Mouse (Mus musculus): ENCODE results near the gene Htr2c.

The Htr2c gene

GRCm38 (mm10) chrX:146962258-146962913, at the start of gene Htr2c:
Htr2c (plus strand) TSS chrX:146962513.
- DNase-seq (ENCODE audit: extremely low spot score), result no peak

- DNase-seq (ENCODE audit: extremely low spot score), result no peak
Measured at GRCm38 (mm10) chrX:146928251-146928650, 34.1 kb upstream of the Htr2c start.

DNA sequence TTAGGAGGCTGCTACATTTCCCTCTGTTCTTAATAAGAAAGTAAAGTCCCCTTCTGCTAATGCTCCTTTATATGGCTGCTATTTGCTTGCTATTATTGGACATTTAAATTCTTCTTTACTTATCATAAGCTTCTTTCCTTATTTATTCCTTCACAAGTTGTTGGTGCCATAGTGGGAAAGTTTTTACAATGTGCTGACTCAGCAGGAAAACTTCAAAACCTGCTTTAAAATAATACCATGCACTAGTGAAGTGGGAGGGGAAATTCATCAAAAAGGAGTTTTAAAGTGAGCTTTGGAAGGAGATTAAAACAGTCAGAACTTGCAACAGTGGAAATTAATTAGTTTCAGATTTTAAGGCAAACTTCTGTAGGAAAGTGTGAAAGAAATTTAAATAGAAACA, 26.0 kb upstream of the Htr2c start:
- DNase-seq (ENCODE audit: extremely low spot score), result no peak

- DNase-seq (ENCODE audit: extremely low spot score), result no peak
Measured at GRCm38 (mm10) chrX:146946216-146946886, 16.0 kb upstream of the Htr2c start.

- DNase-seq (ENCODE audit: extremely low spot score), result no peak
Measured at GRCm38 (mm10) chrX:146946996-146947395, 15.3 kb upstream of the Htr2c start.

GRCm38 (mm10) chrX:146958608-146959007, 3.7 kb upstream of the Htr2c start:
- DNase-seq (ENCODE audit: extremely low spot score), result no peak

GRCm38 (mm10) chrX:146959960-146960359, 2.4 kb upstream of the Htr2c start:
- DNase-seq (ENCODE audit: extremely low spot score), result no peak

- no peak for DNase-seq (ENCODE audit: extremely low spot score)
Measured at GRCm38 (mm10) chrX:146962914-146963547, 718 bp downstream of the Htr2c start.

GRCm38 (mm10) chrX:146979931-146980330, 17.6 kb downstream of the Htr2c start:
- no peak for DNase-seq (ENCODE audit: extremely low spot score)

DNA sequence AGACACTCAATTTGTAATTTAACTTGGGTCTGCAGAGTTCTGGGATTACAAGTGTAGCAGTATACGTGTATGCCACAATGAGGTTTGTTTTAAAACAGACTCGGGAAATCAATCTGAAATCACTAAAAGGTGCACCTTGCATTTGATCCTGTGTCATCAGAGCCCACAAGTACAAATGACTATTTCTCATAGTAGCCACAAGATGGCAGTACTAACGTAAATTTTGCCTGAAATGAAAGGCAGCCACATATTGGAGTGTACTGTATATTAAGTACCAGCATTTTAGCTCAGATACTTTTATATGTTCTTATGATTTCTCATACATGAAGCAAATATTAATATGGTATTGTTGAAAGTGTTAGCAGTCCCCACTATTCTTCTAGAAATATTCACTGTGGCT, 93.4 kb downstream of the Htr2c start:
- no peak for DNase-seq (ENCODE audit: extremely low spot score)

DNA sequence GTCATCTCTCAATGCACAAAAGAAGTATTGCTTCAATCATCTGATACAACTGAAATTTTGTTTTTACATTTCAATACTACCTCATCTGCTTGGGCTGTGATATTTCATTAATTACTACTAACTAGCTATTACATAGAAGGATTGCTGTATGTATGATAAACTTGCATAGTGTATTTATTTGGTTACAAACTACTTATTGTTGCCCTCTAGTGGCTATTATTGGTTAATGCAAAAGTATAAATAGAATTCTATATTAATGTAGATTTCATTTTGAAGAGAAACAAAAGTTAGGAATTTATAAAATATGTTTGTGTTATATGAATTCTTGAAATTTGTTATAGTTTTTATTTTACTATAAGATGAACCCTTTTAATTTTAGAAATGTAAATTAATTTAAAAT, 109.3 kb downstream of the Htr2c start:
- no peak for DNase-seq (ENCODE audit: extremely low spot score)

DNA sequence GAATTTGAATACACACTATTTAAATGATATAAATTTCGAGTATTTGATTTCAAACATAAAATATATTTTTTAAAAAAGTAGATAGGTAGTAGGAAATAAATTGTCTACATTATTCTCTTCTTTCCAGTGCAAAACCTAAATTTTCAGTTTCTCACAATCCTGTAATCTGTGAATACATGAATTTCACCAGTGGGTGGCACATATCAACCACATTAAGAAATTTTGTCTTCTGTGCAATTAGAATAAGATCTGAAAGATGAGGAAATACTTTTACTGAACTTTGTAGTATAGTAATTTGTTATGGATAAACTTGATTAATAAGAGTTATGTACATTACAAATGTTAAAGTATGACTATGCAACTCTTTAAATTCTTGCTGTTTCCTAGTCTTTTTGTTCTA, 156.8 kb downstream of the Htr2c start:
- no peak for DNase-seq (ENCODE audit: extremely low spot score)

DNA sequence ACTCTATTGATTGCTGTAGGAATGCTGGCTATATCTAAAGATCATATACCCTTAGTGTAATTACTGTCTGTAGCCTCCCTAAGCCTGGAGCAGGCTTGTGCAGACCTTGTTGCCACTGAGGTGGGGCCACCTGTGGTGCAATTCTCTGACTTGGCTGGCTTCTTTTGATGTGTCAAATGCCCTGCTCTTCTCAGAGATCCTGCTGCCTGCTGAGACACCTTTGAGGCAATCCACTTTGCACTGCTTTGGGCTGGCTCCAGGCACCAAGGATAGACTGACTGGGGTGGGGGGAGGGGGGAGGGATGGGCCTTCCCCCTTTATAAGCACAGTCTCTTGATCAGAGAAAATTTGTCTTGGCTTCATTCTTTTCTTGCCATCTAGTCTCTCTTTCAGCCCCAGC, 252.9 kb downstream of the Htr2c start:
- DNase-seq (ENCODE audit: extremely low spot score), result no peak

DNA sequence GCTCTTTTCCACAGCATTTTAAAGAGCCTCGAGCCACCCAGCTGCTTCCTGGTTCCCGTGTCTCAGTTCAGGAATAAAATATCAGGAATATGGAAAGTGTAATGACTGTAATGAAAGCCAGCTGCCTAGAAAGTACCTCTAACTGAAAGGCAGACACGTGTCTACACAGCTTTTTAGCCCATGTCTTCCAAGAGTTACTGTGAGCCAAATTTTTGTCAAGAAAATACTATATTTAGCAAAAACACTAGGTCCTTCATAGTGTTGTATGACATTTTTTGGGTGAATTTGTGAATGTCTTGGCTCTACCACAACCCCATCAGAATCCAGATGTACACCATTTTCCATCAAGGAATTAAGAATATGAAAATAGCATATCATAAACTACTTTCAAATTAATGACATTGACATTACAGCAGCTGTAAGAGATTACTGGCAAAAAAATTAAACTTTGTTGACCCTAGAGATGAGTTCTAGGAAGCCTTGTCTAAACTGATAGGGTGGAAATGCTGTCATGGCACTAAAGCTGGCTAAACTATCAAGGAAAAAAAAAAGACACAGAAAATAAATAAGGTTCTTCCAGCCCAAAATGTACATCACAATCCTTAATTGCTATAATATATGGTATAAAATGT, 255.2 kb downstream of the Htr2c start:
- DNase-seq (ENCODE audit: extremely low spot score), result no peak

- no peak for DNase-seq (ENCODE audit: extremely low spot score)
Measured at GRCm38 (mm10) chrX:147238806-147239542, 276.7 kb downstream of the Htr2c start.
